Mouse (Mus musculus): Measurements from ENCODE around the gene Slc25a25.

The Slc25a25 gene

DNA sequence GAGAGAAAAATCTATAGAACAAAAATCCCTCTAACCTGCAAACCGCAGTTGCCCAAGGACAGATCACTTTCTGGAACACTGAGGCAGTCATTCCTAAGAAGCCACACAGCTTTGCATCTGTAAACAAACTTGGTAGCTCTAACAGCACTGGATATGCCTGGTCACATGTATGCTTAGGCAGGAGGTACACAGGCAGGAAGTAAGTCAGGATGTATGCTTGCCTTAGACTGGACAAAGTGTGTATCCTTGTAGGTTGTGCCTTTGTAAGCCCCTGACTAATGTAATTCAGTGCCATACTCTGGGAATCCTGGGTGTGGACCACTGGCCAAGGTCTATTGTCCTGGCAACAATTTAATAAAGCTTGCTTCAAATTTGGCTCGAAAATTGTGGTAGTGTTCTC, 12.5 kb upstream of the Slc25a25 start:
- no peak for DNase-seq (ENCODE audit: low read depth in 2 of 2, low spot score in 2 of 2)

DNA sequence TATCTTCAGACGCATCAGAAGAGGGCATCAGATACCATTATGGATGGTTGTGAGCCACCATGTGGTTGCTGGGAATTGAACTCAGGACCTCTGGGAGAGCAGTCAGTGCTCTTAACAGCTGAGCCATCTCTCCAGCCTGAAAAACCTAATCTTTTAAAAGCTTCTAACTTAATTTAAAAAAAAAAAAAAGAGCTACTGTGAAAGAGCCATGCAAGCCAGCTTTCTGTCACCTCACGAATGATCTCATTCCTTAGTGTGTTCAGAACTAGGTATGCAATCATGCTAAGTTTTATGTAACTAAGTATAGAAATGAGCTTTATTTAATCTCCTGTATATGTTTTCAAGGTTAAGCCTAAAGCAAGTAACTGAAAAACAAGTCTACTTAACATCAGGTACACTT, 8.4 kb upstream of the Slc25a25 start:
- DNase-seq (ENCODE audit: low read depth in 2 of 2, low spot score in 2 of 2), result no peak

DNA sequence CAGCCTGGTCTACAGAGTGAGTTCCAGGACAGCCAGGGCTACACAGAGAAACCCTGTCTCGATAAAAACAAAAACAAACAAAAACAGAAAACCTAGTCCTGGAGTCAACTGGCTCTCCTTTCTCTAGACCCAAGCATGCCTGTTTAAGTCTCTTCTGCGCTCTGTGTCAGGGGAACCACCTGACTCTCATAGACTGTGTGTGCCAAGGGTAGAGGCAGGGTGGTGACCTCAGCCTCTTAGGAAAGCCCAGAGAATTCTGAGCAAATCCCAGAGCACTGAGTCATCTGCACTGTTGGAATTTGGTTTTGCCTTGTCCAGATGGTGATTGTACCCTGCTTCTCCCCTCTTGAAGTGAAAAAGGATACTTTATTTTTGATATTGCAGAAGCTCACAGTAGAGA, 7.1 kb upstream of the Slc25a25 start:
- no peak for DNase-seq (ENCODE audit: low read depth in 2 of 2, low spot score in 2 of 2)

DNA sequence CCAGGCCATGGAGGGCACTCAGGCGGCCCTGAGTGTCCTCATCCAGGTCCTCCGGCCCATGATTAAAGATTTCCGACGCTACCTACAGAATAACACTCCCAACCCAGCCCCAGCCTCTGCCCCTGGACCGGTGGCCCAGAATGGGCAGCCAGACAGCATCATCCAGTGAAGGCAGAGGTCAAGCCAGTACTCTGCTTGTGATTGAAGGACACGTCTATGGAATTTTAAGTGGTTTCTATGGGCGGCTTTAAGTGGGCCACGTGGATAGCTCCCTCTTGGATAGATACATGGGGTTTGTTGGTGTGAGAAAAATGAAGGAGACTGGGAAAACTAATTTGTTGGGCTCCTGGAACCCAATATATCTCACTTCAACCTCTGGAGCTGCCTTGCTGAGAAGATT, 3.9 kb upstream of the Slc25a25 start:
- no peak for DNase-seq (ENCODE audit: low read depth in 2 of 2, low spot score in 2 of 2)

DNA sequence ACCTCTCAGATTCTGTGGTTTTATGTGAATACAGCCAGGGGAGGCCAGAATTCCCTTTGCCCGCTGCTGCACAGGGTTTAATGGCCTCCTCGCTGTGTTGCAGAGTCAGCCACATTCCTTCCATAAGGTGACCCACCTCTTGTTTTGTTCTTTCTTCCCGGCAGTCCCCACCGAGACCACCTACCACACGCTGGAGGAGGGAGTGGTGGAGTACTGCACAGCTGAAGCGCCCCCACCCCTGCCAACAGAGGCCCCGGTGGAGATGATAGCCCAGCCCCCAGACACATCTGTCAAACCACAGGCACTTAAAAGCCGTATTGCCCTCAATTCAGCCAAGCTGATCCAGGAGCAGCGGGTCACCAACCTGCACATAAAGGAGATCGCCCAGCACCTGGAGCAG, 3.4 kb upstream of the Slc25a25 start:
- DNase-seq (ENCODE audit: low read depth in 2 of 2, low spot score in 2 of 2), result no peak

DNA sequence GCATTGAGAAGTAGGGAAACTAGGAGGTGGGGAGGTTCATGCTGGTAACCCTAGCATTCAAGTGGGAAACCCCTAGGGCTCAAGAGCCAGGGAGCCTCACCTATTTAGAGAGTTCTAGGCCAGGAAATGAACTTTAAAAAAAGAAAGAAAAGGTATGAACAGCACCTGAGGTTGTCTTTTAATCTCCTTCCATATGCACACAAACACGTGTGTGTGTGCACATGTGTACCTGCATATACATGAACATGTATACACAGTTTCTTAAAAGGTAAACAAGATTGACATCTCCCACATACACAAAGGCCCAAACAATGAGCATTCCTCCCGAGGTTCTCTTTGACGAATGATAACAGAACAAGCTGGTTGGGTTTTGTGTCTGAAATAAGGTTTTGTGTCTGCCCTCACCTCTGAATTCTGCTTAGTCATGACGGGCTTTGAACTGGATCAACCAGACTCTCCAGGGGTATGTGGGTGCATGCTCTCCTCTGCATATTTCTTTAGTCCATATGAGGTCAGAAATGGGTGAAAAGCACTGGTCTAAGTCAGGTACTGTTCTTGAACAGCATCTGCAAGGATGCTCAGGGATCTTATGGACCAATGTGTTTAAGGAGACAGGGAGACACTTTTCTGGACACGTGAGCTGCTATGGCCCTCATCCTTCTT, 2.5 kb upstream of the Slc25a25 start:
- no peak for DNase-seq (ENCODE audit: low read depth in 2 of 2, low spot score in 2 of 2)

DNA sequence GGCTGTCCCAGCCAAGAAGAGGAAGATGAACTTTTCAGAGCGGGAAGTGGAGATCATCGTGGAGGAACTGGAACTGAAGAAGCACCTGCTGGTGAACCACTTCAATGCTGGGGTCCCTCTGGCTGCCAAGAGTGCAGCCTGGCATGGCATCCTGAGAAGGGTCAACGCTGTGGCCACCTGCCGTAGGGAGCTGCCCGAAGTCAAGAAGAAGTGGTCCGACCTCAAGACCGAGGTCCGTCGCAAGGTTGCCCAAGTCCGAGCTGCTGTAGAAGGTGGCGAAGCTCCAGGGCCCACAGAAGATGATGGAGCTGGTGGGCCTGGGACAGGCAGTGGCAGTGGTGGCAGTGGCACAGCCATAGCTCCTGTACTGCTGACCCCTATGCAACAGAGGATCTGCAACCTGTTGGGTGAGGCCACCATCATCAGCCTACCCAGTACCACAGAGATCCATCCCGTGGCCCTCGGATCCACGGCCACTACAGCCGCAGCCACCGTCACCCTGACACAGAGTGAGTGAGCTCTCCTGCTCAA, 1.3 kb upstream of the Slc25a25 start:
- DNase-seq (ENCODE audit: low read depth in 2 of 2, low spot score in 2 of 2), result no peak

DNA sequence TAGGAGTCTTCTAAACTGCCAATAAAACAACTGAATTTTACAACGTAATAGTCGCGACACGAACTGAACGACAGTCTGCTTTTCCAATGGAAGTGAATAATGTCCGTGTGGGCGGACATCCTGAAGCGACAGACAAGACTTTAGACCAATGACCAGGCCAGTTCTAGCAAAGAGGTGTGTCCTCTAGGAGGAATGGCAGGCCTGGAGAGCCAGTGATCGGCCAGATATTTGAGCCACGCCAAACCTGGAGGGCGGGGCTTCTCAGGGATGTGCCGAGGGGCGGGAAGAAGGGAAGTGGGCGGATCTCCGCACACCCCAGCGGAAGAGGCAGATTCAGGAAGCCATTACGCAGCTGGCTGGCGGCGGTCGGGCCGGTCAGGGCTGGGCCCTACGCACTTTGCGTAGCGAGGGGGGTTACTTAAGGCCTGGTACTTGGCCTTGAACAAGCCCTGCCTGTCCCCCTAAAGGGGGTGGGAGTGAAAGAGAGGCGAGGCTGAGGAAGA, 676 bp upstream of the Slc25a25 start:
- peak; percentile 97 for DNase-seq (ENCODE audit: low read depth in 2 of 2, low spot score in 2 of 2)

DNA sequence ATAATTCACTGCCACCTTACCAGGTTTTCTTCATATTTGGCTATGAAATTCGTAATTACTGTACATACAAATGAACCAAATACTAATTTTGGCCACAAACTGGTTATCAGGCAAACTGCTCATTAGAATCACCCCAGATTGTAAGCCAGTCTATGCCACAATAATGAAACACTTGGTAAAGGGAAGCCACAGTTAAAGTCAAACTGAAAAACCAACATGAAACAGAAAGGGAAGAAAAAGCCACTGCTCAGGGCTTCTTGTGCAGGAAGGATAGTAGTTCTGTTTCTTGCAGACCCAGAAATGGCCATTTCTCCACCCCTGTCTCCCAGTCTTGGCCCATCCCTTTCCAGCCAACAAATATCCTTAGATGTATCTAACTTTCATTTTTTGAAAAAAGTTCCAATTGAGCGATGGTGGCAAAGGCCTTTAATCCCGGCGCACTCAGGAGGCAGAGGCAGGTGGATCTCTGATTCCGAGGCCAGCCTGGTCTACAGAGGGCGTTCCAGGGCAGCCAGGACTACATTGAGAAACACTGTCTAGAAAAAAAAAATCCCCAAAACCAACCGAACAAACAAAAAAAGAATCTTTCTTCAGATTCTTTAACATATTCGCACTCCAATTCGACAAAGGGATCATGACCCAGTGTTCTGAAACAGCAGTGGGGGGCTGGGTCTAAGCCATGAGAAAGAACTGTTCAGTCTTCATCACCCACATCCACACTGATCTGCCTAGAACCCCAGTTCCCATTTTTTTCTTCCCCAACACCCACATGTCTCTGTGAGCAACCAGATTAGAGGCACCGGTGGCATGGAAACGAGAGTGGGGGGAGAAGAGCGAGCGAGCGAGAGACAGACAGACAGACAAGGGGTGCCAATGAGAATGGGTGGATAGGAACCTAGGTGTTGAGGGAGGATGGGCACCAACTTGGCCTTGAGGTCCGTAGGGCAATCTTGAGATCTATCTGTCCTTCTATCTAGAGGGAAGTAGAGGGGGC, 1.2 kb downstream of the Slc25a25 start, which contains the start of gene Naif1:
TSS of gene Naif1 (plus strand) at position 697 of the 994 bp plus-strand sequence.
- DNase-seq (ENCODE audit: low read depth in 2 of 2, low spot score in 2 of 2), result no peak

DNA sequence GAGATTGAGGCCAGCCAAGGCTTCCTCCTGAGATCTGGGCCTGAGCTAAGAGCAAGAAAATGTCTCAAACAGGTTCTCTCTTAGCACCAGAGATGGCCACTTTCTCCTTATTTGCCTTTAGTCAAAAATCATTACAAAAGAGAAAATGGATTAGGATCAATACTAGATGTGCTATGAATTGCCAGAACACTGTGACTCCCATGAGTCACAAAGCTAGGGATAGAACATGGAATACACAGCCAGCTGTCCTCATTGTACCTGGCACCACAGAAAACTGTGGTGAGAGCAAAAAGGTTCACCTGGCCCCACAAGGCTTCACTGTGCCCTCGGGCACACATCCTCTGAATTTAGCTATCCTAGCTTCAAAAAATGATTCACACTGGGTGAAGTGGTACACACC, 2.8 kb downstream of the Slc25a25 start:
- no peak for DNase-seq (ENCODE audit: low read depth in 2 of 2, low spot score in 2 of 2)

DNA sequence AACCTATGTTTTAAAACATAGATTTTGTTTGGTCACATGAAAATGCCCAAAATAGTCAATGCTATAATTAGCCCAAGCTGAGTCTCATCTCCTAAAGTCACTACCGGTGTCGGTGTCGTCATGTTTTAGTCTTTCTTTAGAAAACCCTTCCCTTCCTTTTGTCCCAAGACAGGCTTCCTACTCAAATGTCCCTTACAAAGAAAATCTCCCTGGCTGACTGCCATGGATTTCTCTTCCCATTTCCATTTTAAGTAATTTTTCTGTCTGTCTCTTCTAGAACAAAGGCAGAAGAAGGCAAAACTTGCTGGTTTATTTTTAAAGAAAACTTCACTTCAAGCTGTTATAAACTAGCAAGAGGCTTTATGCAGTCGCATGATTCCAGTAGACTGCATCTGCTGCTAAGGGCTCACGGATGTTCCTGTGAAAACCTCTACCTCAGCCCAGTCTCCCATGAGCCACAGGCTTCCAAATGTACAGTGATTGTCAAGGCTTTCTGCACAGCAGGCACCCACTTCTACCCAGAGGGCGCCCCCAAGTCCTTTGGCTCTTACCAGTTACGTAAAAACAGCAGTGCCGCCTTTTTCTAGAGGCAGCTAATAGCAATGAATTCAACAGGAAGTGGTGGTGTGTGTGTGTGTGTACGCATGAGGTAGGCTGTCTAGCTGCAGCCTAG, 3.8 kb downstream of the Slc25a25 start:
- peak; percentile 67 to 83 for DNase-seq (ENCODE audit: low read depth in 2 of 2, low spot score in 2 of 2)

DNA sequence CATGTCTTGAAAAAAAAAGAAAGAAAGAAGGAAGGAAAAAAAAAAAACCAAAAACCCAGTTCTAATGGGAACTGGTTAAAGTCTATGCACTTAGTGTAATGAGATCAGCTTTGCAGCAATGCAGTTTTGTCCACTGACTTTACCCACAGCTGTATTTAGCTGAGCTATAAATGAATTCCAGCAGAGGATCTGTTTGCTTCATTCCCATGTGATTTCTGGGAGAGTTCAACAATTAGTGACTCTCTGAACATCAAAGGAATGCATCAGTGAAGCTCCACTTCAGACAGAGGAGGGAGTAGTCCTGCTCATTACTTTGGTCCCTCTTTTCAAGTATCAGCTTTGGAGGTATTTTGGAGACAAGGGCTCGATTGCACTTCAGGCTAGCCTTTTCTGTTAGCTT, 5.7 kb downstream of the Slc25a25 start:
- no peak for DNase-seq (ENCODE audit: low read depth in 2 of 2, low spot score in 2 of 2)

DNA sequence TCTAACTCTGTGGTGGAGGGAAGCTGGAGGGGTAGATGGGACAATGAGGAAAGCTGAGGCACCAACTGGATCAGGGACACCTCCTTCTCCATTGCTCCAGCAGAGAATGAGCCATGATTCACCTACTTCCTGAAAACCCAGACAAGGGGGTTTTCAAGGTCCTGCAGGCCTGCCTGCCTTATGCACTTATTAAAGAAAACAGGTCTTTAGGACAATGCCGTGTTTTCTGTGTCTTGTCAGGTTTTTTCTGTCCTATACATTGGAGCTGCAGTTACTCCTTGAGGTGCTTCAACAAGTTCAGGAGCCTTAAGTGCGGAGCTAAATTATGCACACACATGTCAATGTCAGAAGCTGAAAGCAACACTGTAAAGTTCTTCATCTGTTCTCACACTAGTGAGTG, 9.7 kb downstream of the Slc25a25 start:
- no peak for DNase-seq (ENCODE audit: low read depth in 2 of 2, low spot score in 2 of 2)

DNA sequence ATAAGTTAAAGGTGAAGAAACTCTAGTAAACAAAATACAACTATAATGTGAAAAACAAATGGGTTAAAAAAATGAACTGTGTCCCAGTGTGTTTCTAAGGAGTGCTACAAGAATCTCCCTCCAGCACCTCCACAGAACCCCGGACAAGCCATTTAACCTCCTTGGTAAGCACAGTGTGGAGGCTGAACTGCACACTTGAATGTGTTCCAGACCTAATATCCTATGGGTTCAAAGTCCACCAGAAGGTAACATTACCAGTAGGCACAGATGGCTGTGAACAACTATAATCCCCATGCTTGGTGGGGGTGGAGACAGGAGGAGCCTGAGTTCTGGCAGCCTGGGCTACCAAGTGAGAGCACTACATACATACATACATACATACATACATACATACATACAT, 10.6 kb downstream of the Slc25a25 start:
- no peak for DNase-seq (ENCODE audit: low read depth in 2 of 2, low spot score in 2 of 2)

DNA sequence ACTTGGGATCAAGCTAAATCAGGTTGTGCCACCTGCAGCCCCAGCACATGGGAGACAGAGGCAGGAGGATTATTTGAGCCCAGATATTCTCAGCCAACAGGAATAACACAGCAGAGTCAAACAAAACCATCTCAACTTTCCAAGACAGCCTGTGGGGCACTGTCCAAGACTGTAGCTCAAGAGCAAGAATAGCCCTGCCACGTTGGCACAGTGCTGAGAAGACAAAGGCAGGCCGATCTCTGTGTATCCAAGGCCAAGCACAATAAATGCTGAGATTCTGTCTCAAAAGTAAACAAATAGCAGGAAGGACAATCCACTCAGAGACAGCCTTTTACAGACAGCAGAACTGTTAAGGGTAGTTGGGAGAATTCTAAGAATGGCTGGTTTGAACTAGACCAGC, 11.1 kb downstream of the Slc25a25 start:
- no peak for DNase-seq (ENCODE audit: low read depth in 2 of 2, low spot score in 2 of 2)

DNA sequence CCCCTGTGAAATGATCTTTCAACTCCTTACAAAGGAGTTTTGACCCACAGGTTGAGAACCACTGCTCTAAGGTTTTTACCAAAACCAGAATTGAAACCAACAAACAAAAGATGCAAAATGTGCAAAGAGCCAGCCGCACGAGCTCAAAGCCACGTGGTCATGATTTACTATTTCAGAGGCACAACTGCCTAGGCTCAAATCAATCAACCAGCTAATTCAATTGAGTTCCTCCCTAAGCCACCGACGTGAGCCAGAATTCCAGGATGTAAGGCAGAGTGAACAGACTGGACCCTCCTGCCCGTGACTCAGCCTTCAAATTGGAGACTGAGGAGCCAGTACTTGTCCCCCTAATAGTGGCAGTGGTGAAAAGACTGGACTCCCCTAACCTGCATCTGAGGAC, 12.1 kb downstream of the Slc25a25 start:
- DNase-seq (ENCODE audit: low read depth in 2 of 2, low spot score in 2 of 2), result no peak

DNA sequence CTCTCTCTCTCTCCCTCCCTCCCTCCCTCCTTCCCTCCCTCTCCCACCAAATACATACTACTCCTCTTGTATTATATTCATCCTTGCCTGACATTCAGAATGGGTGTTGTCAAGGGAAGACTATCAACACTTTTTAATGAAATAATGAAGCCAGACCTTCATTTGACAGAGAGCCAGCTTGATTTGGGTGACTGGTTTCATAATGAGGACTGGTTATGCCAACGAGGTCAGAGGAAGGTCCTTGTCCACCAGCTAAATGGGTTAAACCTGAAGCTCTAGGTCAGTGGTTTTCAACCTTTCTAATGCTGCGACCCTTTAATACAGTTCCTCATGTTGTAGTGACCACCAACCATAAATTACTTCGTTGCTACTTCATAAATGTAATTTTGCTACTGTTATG, 12.5 kb downstream of the Slc25a25 start:
- DNase-seq (ENCODE audit: low read depth in 2 of 2, low spot score in 2 of 2), result no peak

DNA sequence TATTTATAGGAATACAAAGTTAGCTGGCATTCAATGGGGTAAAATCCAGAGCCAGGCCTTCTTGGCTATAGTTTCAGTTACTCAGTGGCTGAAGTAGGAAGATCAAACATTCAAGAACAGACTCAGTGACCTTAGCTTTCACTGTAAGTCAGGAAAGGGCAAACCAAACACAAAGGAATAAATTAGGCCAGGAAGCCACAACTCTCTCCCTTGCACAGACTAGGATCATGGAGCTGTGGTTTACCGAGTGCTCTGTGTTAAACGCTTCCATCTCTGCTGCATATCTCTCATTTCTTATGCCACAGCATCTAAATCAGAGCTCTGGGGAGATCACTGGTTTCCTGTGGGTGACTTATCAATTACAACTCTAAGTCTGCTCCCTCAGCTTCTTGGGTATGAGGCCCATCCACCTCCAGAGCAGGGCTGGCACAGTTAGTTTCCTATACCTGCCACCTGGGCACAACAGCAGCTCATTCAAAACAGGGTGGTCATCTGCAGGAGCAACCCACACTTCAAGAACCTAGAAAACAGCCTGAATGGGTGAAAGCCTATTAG, 13.6 kb downstream of the Slc25a25 start:
- no peak for DNase-seq (ENCODE audit: low read depth in 2 of 2, low spot score in 2 of 2)

DNA sequence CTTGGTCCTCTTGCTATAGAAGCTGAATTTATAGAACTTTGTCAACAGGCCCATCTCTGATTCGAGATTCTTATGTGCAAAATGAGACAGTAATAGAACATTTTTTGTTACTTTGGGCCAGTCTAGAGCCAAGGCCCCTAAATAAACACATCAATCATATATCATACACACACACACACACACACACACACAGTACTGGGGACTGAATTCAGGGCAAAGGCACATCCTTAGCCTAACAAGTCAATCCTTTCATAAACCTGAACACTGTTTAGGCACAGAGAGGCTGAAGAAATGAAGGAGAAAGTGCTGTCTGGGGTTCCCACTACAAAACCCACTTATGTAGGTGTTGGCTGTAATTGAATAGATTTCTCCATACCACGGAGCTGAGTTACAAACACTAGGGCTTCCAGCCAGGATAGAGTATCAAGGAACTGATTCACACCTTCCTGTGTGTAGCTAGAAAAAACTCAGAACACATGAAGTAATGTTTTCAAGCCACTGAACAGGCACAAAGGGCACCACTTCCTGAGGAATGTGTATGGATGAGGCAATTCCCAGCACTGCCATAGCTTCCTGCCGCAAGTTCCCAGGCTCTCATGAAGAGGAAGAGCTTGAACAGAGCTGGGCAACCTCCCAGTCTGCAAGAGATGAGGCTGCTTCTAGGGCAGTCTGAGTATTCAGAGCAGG, 14.4 kb downstream of the Slc25a25 start:
- DNase-seq (ENCODE audit: low read depth in 2 of 2, low spot score in 2 of 2), result no peak
